Mouse (Mus musculus) C2C12 (cell line): ENCODE data around the gene Stk4.

Experiments used
- CTCF ChIP-seq: IDR thresholded peaks from one replicate; pipeline ENCODE4 v1.5.1; 2011; ENCODE audit not compliant: control insufficient read depth, insufficient read depth, insufficient read length
- FOSL1 ChIP-seq: IDR thresholded peaks from one replicate; pipeline ENCODE4 v1.8.0; 2011; ENCODE audit warnings: mild to moderate bottlenecking, low read length; ENCODE audit not compliant: poor library complexity, insufficient read depth, severe bottlenecking
- MAX ChIP-seq: IDR thresholded peaks from one replicate; pipeline ENCODE4 v1.6.1; 2011; ENCODE audit warnings: mild to moderate bottlenecking, control low read depth

- no peak for TF ChIP-seq CTCF
- no peak for TF ChIP-seq MAX
- TF ChIP-seq FOSL1 = no peak
Observed at GRCm38 (mm10) chr2:164073120-164073519, 3.0 kb downstream of the Stk4 start.
